Mouse (Mus musculus): ENCODE measurements at regions not wholly inside any gene's neighbourhood (a gene's known extent, or its start where the extent isn't known, plus 50 kb on each side); places are given as distances from the start of the nearest gene placed in this dataset.
"Not testable (repeated sequence)": the region's sequence is repeated elsewhere in the genome, so short reads cannot be mapped to it uniquely, and the experiment has no call there.

- peaks cover 2% of the 10 kb centered on the region for H3K9me3 ChIP-seq (replicated peaks; ENCODE audit: control insufficient read depth, low read length)
- H3K27ac ChIP-seq (ENCODE audit: low read length) = no peak overlapping the region
- no peak overlapping the region for H3K9ac ChIP-seq (ENCODE audit: low read depth, low read length)
- no peaks in the 10 kb centered on the region for H3K4me1 ChIP-seq (ENCODE audit: control insufficient read depth, low read depth, low read length)
- no peak for ATAC-seq (ENCODE audit: low read depth)
- no peak overlapping the region for H3K4me3 ChIP-seq (ENCODE audit: low read depth, low read length)
- H3K36me3 ChIP-seq (ENCODE audit: control insufficient read depth, insufficient read depth) = no peaks in the 10 kb centered on the region
- no peak overlapping the region for H3K4me2 ChIP-seq (ENCODE audit: low read depth, low read length)
- 61% methylated on average over 3 of the region's 3 CpGs for WGBS (ENCODE audit: insufficient replicate concordance)
- no peaks in the 10 kb centered on the region for H3K27me3 ChIP-seq (ENCODE audit: control insufficient read depth, insufficient read depth, low read depth, low read length)
Measured at GRCm38 (mm10) chr4:153160115-153160514, 322.5 kb downstream of the Ajap1 start.

DNA sequence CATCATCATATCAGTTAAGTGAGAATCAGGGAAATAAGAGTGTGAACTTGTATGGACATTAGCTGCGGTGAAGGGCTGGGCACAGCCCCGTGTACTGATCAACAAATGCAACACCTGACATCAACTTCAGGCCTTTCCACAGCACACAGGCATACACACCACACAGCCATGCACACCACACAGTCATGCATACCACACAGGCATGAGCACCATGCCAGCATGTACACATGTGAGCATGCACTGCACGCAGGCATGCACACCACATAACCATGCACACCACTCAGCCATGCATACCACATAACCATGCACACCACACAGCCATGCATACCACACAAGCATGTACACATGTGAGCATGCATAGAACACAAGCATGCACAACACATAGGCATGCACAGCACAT lies 325.0 kb downstream of the Ajap1 start:
- Histone ChIP-seq H3K4me3 (ENCODE audit: low read depth, low read length) (no peak overlapping the region), H3K9me3 (replicated peaks; ENCODE audit: control insufficient read depth, low read length) (peaks cover 2% of the 10 kb centered on the region; the same call in 1 of the 2 replicates), H3K27me3 (ENCODE audit: control insufficient read depth, insufficient read depth, low read depth, low read length) (no peaks in the 10 kb centered on the region), H3K9ac (ENCODE audit: low read depth, low read length) (no peak overlapping the region), H3K27ac (ENCODE audit: low read length) (no peak overlapping the region), H3K36me3 (ENCODE audit: control insufficient read depth, insufficient read depth) (no peaks in the 10 kb centered on the region), H3K4me2 (ENCODE audit: low read depth, low read length) (no peak overlapping the region), H3K4me1 (ENCODE audit: control insufficient read depth, low read depth, low read length) (no peaks in the 10 kb centered on the region)
- no peak for ATAC-seq (ENCODE audit: low read depth)
- WGBS (ENCODE audit: insufficient replicate concordance) = 74% methylated on average over 3 of the region's 3 CpGs

DNA sequence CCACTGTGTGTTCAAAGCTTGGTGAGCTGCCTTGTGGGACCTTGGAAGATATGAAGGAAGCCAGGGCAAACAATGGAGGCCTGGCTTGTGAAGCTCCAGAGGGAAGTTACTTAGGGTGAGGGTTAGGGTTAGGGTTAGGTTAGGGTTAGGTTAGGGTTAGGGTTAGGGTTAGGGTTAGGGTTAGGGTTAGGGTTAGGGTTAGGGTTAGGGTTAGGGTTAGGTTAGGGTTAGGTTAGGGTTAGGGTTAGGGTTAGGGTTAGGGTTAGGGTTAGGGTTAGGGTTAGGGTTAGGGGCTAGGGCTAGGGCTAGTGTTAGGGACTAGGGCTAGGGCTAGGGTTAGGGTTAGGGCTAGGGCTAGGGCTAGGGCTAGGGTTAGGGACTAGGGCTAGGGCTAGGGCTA lies 329.7 kb downstream of the Ajap1 start:
- H3K4me3 ChIP-seq (ENCODE audit: low read depth, low read length); H3K27me3 ChIP-seq (ENCODE audit: control insufficient read depth, insufficient read depth, low read depth, low read length); H3K4me1 ChIP-seq (ENCODE audit: control insufficient read depth, low read depth, low read length); H3K4me2 ChIP-seq (ENCODE audit: low read depth, low read length); ATAC-seq (ENCODE audit: low read depth); H3K27ac ChIP-seq (ENCODE audit: low read length); H3K9me3 ChIP-seq (replicated peaks; ENCODE audit: control insufficient read depth, low read length); H3K9ac ChIP-seq (ENCODE audit: low read depth, low read length); H3K36me3 ChIP-seq (ENCODE audit: control insufficient read depth, insufficient read depth): not testable (repeated sequence)

GRCm38 (mm10) chr4:153133147-153133546 lies 349.5 kb downstream of the Ajap1 start:
- Histone ChIP-seq H3K4me3 (ENCODE audit: low read depth, low read length) (no peak overlapping the region), H3K4me1 (ENCODE audit: control insufficient read depth, low read depth, low read length) (no peaks in the 10 kb centered on the region), H3K27me3 (ENCODE audit: control insufficient read depth, insufficient read depth, low read depth, low read length) (no peaks in the 10 kb centered on the region), H3K9ac (ENCODE audit: low read depth, low read length) (no peak overlapping the region), H3K36me3 (ENCODE audit: control insufficient read depth, insufficient read depth) (no peaks in the 10 kb centered on the region), H3K27ac (ENCODE audit: low read length) (no peak overlapping the region), H3K4me2 (ENCODE audit: low read depth, low read length) (no peak overlapping the region), H3K9me3 (replicated peaks; ENCODE audit: control insufficient read depth, low read length) (no peaks in the 10 kb centered on the region; the same call in 1 of the 2 replicates)
- no peak for ATAC-seq (ENCODE audit: low read depth)
- 75% methylated on average over 13 of the region's 13 CpGs for WGBS (ENCODE audit: insufficient replicate concordance)

DNA sequence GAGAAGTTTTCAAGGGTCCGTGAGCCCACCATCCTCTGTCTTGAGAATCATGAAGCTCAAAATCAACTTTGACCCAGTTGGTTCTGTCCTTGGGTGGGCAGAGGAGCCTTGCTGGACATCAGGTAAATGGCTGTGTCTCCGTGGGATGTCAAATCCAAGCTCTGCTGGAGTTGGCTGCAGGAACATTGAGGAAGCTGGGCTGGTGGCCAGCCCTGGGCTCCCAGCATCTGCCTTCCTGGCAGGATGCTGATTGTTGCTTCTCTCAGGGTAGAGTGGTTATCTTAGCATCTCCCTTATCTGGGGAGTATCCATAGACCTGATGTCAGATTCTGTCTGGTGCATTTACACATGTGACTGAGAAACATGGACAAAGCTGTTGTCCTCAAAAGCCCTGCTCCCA lies 353.3 kb downstream of the Ajap1 start:
- WGBS (ENCODE audit: insufficient replicate concordance) = 46% methylated on average over 2 of the region's 2 CpGs
- H3K4me2 ChIP-seq (ENCODE audit: low read depth, low read length) = no peak overlapping the region
- no peak overlapping the region for H3K27ac ChIP-seq (ENCODE audit: low read length)

DNA sequence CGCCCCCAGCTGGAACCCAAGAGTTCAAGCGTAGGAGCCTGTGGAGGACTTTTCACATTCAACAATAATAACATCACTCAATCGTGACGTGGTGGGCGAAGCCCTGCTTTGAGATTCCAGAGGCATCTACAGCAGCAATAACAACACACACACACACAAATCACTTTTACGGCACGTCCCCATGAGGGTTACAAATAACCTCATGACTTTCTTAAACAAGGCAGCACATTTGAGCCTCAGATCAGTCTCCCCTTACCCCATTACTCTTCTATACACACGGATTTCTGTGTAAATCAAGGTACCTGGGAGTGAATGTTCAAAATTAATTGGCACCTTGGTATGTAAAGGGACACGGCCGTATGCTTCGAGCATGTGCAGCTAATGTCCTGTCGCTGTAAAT lies 354.4 kb downstream of the Ajap1 start:
- ATAC-seq (ENCODE audit: low read depth) = no peak
- Histone ChIP-seq H3K4me3 (ENCODE audit: low read depth, low read length) (no peak overlapping the region), H3K4me1 (ENCODE audit: control insufficient read depth, low read depth, low read length) (no peaks in the 10 kb centered on the region), H3K4me2 (ENCODE audit: low read depth, low read length) (no peak overlapping the region), H3K36me3 (ENCODE audit: control insufficient read depth, insufficient read depth) (no peaks in the 10 kb centered on the region), H3K27ac (ENCODE audit: low read length) (no peak overlapping the region), H3K9ac (ENCODE audit: low read depth, low read length) (no peak overlapping the region), H3K27me3 (ENCODE audit: control insufficient read depth, insufficient read depth, low read depth, low read length) (no peaks in the 10 kb centered on the region), H3K9me3 (replicated peaks; ENCODE audit: control insufficient read depth, low read length) (no peaks in the 10 kb centered on the region; the same call in none of the 2 replicates)
- WGBS (ENCODE audit: insufficient replicate concordance) = 77% methylated on average over 12 of the region's 12 CpGs

More for the DNA sequence above, 353.3 kb downstream of the Ajap1 start:
- no peaks in the 10 kb centered on the region; the same call in none of the 2 replicates for H3K9me3 ChIP-seq (replicated peaks; ENCODE audit: control insufficient read depth, low read length)
- no peaks in the 10 kb centered on the region for H3K27me3 ChIP-seq (ENCODE audit: control insufficient read depth, insufficient read depth, low read depth, low read length)
- H3K4me1 ChIP-seq (ENCODE audit: control insufficient read depth, low read depth, low read length) = no peaks in the 10 kb centered on the region
- H3K36me3 ChIP-seq (ENCODE audit: control insufficient read depth, insufficient read depth) = no peaks in the 10 kb centered on the region
- H3K4me3 ChIP-seq (ENCODE audit: low read depth, low read length) = no peak overlapping the region
- ATAC-seq (ENCODE audit: low read depth) = no peak
- H3K9ac ChIP-seq (ENCODE audit: low read depth, low read length) = no peak overlapping the region

DNA sequence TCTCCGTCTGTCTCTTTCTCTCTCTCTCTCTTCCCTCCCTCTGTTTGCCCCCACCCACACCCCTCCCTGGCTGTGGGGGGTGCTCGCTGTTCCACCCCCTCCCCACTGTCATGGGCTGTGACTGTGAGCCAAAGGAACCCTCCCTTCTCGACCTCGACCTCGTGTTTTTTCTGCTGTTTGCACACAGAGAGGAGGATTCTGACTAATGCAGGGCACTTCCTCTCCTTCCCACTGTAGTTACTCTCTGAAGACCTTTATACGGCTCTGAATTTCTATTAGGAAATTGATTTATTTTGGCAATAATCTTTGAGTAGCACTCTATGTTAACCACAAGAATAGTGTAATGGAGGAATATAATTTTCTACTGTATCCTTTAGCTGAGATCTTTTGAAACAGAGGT lies 362.1 kb downstream of the Ajap1 start:
- Histone ChIP-seq H3K27me3 (ENCODE audit: control insufficient read depth, insufficient read depth, low read depth, low read length) (no peaks in the 10 kb centered on the region), H3K4me1 (ENCODE audit: control insufficient read depth, low read depth, low read length) (no peaks in the 10 kb centered on the region), H3K4me3 (ENCODE audit: low read depth, low read length) (no peak overlapping the region), H3K27ac (ENCODE audit: low read length) (no peak overlapping the region), H3K9me3 (replicated peaks; ENCODE audit: control insufficient read depth, low read length) (no peaks in the 10 kb centered on the region; the same call in none of the 2 replicates), H3K9ac (ENCODE audit: low read depth, low read length) (no peak overlapping the region), H3K36me3 (ENCODE audit: control insufficient read depth, insufficient read depth) (no peaks in the 10 kb centered on the region), H3K4me2 (ENCODE audit: low read depth, low read length) (no peak overlapping the region)
- ATAC-seq (ENCODE audit: low read depth) = no peak
- 29% methylated on average over 6 of the region's 6 CpGs for WGBS (ENCODE audit: insufficient replicate concordance)

- Histone ChIP-seq H3K9me3 (replicated peaks; ENCODE audit: control insufficient read depth, low read length) (no peaks in the 10 kb centered on the region; the same call in none of the 2 replicates), H3K36me3 (ENCODE audit: control insufficient read depth, insufficient read depth) (no peaks in the 10 kb centered on the region), H3K9ac (ENCODE audit: low read depth, low read length) (no peak overlapping the region), H3K27me3 (ENCODE audit: control insufficient read depth, insufficient read depth, low read depth, low read length) (no peaks in the 10 kb centered on the region), H3K27ac (ENCODE audit: low read length) (no peak overlapping the region), H3K4me3 (ENCODE audit: low read depth, low read length) (no peak overlapping the region), H3K4me1 (ENCODE audit: control insufficient read depth, low read depth, low read length) (no peaks in the 10 kb centered on the region), H3K4me2 (ENCODE audit: low read depth, low read length) (no peak overlapping the region)
- ATAC-seq (ENCODE audit: low read depth) = no peak
- 63% methylated on average over 4 of the region's 4 CpGs for WGBS (ENCODE audit: insufficient replicate concordance)
Measured at GRCm38 (mm10) chr4:153119647-153120102, 362.9 kb downstream of the Ajap1 start.

DNA sequence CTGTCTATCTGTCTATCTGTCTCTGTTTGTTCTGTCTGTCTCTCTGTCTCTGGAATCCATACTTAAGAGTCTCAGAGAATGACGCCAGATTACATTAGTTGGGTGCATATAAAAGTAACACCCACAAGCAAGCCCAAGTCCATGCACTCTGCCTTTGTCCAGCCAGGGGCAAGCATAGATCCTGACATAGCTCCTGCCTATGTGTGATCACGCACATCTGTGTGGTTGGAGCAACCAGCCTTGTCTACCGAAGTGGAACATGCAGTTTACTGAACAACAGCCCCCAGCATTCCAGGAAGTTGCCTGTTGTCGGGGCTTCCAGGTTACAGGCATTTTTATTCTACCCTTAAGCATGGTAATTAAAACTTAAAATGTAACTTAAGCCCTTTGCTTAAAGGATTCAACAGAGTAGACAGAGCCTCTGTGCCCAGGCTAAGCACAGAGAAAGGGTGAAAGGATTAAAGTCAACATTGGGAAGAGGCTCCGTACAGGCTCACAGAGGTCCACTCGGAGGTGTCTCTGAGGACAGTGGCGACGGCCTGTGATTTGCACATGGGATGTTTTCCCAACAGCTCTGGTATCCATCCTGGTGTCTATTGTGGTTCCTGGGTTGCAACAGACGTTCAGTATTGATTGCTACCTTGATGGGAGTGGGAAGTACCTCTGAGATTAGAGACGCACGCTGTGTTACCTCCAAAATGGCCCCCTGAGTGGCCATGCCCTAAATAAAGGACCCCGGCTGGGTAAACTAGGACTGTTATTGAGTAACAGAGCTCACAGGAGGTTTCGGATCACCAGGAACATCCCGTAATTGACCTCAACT lies 363.6 kb downstream of the Ajap1 start:
- H3K4me1 ChIP-seq (ENCODE audit: control insufficient read depth, low read depth, low read length) = no peaks in the 10 kb centered on the region
- H3K27me3 ChIP-seq (ENCODE audit: control insufficient read depth, insufficient read depth, low read depth, low read length) = no peaks in the 10 kb centered on the region
- no peak overlapping the region for H3K4me3 ChIP-seq (ENCODE audit: low read depth, low read length)
- no peaks in the 10 kb centered on the region; the same call in none of the 2 replicates for H3K9me3 ChIP-seq (replicated peaks; ENCODE audit: control insufficient read depth, low read length)
- H3K4me2 ChIP-seq (ENCODE audit: low read depth, low read length) = no peak overlapping the region
- H3K9ac ChIP-seq (ENCODE audit: low read depth, low read length) = no peak overlapping the region
- no peak for ATAC-seq (ENCODE audit: low read depth)
- H3K27ac ChIP-seq (ENCODE audit: low read length) = no peak overlapping the region
- WGBS (ENCODE audit: insufficient replicate concordance) = 61% methylated on average over 14 of the region's 14 CpGs
- no peaks in the 10 kb centered on the region for H3K36me3 ChIP-seq (ENCODE audit: control insufficient read depth, insufficient read depth)
